Mouse (Mus musculus): ENCODE data around the gene Gpm6b. TPM values are rescaled to one million over a fixed set of nuclear protein-coding genes. Genes with fewer than 3 reads are reported as not detected.

Gpm6b gene
- polyA plus RNA-seq, 1 experiment from 2014 or later, result 7.6 TPM

DNA sequence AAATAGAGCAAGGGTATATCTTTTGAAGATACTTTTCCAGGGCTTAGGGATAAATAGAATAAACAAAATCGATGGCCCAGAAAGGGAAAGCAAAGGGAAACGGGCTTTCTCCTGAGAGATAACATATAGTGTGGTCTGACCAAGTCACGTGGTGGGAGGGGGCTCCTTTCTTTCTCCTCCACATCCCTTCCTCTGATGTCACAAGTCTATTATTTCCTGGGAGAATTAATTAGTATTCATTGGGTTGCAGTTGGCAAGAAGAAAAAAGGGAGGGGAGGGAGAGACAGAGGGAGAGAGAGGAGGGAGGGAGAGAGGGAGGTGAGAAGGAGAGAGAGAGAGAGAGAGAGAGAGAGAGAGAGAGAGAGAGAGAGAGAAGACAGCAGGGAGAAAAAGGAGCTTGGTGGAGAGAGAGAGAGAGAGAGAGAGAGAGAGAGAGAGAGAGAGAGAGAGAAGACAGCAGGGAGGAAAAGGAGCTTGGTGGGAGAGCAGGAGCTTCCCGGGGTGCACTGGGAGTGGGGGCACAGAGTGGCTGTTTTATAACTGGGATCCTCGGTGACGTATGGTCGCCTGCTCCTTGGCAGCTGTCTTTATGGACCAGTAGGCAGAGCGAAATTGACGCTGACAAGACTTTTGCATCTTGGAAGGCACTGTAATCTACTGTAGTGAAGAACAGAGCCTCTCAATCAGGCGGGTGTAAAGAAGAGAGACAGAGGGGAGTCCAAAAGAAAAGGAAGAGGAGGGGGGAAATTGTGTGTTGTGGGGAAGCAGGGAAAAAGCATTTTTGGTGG is 105.7 kb downstream of the Gpm6b start:
- no peaks in the 10 kb centered on the region for H3K9me3 ChIP-seq (ENCODE audit: control insufficient read depth)
- H3K4me2 ChIP-seq (replicated peaks; ENCODE audit: low read depth), result peak overlapping the region; percentile 27
- H3K4me3 ChIP-seq (ENCODE audit: low read depth, low read length), result no peak overlapping the region
- no peaks in the 10 kb centered on the region for H3K4me1 ChIP-seq (replicated peaks; ENCODE audit: control insufficient read depth, insufficient read depth, low read length)
- no peaks in the 10 kb centered on the region for H3K27me3 ChIP-seq (replicated peaks; ENCODE audit: control insufficient read depth, insufficient read depth, low read length)
- no peaks in the 10 kb centered on the region for H3K36me3 ChIP-seq (ENCODE audit: control insufficient read depth, insufficient read depth)
- no peak for TF ChIP-seq CTCF (IDR thresholded peaks at IDR 0.05; ENCODE audit: low read depth)
- no peak overlapping the region for H3K27ac ChIP-seq (ENCODE audit: low read depth, low read length)
- WGBS, result 36% methylated on average over 10 of the region's 10 CpGs
- H3K9ac ChIP-seq (ENCODE audit: low read depth, low read length), result no peak overlapping the region
- no peak for ATAC-seq

DNA sequence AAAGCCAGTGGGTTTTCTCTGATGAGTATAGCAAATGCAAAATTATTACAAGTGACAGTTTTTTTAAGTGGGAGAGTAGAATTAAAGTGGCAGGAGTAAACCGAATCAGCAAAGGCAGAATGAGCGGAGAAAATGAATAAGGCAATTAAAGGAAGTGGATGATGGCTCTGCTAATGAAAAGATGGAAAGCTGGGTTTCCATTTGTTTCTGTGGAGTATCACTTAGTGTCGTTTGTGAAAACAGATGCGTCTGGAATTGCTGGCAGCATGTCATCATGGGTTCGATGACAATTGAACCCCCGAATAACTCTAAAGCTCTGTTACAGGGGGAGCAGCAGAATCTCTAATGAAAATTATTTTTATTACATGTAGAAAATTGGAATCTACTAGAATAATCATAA is 109.4 kb downstream of the Gpm6b start:
- TF ChIP-seq CTCF (IDR thresholded peaks at IDR 0.05; ENCODE audit: low read depth), result no peak
- no peaks in the 10 kb centered on the region for H3K36me3 ChIP-seq (ENCODE audit: control insufficient read depth, insufficient read depth)
- no peak for ATAC-seq
- H3K4me3 ChIP-seq (ENCODE audit: low read depth, low read length), result no peak overlapping the region
- H3K27me3 ChIP-seq (replicated peaks; ENCODE audit: control insufficient read depth, insufficient read depth, low read length), result no peaks in the 10 kb centered on the region
- H3K27ac ChIP-seq (ENCODE audit: low read depth, low read length), result no peak overlapping the region
- no peaks in the 10 kb centered on the region for H3K4me1 ChIP-seq (replicated peaks; ENCODE audit: control insufficient read depth, insufficient read depth, low read length)
- no peaks in the 10 kb centered on the region for H3K9me3 ChIP-seq (ENCODE audit: control insufficient read depth)
- no peak overlapping the region for H3K9ac ChIP-seq (ENCODE audit: low read depth, low read length)
- no peak overlapping the region for H3K4me2 ChIP-seq (replicated peaks; ENCODE audit: low read depth)
- WGBS, result 75% methylated on average over 6 of the region's 6 CpGs

DNA sequence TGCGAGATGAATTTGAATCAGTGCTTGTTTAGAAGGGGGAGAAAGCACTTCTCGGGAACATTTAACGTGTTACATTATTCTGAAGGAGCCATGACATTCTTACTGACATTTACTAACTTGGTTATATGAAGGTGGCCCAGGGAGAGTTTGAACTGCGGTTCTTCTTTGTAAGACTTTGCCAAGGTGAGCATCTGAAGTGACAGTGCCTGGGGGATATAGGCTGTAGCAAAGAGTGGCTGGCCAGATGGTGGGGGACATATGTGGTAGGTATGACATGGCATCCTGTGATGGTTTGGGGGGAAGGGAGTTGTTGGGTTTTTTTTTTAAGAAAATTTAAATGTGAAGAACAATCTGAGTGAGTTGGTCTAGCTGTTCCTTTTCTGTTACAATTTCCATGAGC is 109.9 kb downstream of the Gpm6b start:
- Histone ChIP-seq H3K4me2 (replicated peaks; ENCODE audit: low read depth) (no peak overlapping the region), H3K27ac (ENCODE audit: low read depth, low read length) (no peak overlapping the region), H3K27me3 (replicated peaks; ENCODE audit: control insufficient read depth, insufficient read depth, low read length) (no peaks in the 10 kb centered on the region), H3K9ac (ENCODE audit: low read depth, low read length) (no peak overlapping the region), H3K36me3 (ENCODE audit: control insufficient read depth, insufficient read depth) (no peaks in the 10 kb centered on the region), H3K9me3 (ENCODE audit: control insufficient read depth) (no peaks in the 10 kb centered on the region), H3K4me1 (replicated peaks; ENCODE audit: control insufficient read depth, insufficient read depth, low read length) (no peaks in the 10 kb centered on the region), H3K4me3 (ENCODE audit: low read depth, low read length) (no peak overlapping the region)
- no peak for ATAC-seq
- no peak for TF ChIP-seq CTCF (IDR thresholded peaks at IDR 0.05; ENCODE audit: low read depth)
- whole genome bisulfite sequencing, result 80% methylated on average over 4 of the region's 4 CpGs

DNA sequence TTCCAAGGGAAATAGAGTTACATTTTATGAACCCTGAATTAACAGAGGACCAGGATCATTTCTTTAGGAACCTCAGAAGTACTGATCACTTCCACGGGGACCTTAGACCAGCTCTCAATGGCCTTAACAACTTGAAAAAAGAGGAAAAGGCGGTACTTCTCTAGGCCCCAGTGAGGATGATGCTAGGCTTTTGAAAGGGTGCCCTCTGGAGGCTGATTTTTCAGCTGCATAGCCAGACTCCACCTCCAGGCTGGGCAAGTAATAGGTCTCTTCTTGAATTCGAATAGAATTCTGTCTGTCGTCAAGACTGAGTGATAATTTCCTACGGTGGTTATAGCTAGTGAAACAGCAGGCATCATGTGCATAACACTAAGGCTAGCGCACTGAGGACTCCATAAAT is 113.1 kb downstream of the Gpm6b start:
- no peaks in the 10 kb centered on the region for H3K9me3 ChIP-seq (ENCODE audit: control insufficient read depth)
- H3K4me2 ChIP-seq (replicated peaks; ENCODE audit: low read depth), result no peak overlapping the region
- peak; percentile 78 for TF ChIP-seq CTCF (IDR thresholded peaks at IDR 0.05; ENCODE audit: low read depth)
- no peak for ATAC-seq
- no peaks in the 10 kb centered on the region for H3K36me3 ChIP-seq (ENCODE audit: control insufficient read depth, insufficient read depth)
- H3K27ac ChIP-seq (ENCODE audit: low read depth, low read length), result no peak overlapping the region
- 29% methylated on average over 6 of the region's 6 CpGs for WGBS
- H3K9ac ChIP-seq (ENCODE audit: low read depth, low read length), result no peak overlapping the region
- no peaks in the 10 kb centered on the region for H3K27me3 ChIP-seq (replicated peaks; ENCODE audit: control insufficient read depth, insufficient read depth, low read length)
- no peaks in the 10 kb centered on the region for H3K4me1 ChIP-seq (replicated peaks; ENCODE audit: control insufficient read depth, insufficient read depth, low read length)
- H3K4me3 ChIP-seq (ENCODE audit: low read depth, low read length), result no peak overlapping the region

DNA sequence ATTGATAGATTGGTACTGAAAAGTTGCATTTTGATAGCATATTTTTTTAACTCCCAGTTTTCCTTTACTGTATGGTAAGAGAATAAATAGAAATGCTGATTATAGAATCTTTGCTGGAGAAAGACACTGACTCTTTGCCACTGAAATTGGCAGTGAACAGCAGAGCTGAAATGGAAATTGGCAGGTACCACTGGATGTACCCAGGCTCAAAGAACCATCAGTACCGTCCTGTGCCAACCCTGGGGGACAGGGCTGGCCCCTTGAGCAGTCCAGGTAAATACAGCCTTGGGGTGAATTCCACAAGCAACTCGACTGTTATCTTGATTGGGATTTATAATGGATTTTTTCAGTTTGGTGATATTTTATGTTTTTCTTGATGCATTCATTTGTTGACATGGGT is 114.7 kb downstream of the Gpm6b start:
- Histone ChIP-seq H3K27me3 (replicated peaks; ENCODE audit: control insufficient read depth, insufficient read depth, low read length) (no peaks in the 10 kb centered on the region), H3K9ac (ENCODE audit: low read depth, low read length) (no peak overlapping the region), H3K27ac (ENCODE audit: low read depth, low read length) (no peak overlapping the region), H3K4me3 (ENCODE audit: low read depth, low read length) (no peak overlapping the region), H3K4me1 (replicated peaks; ENCODE audit: control insufficient read depth, insufficient read depth, low read length) (no peaks in the 10 kb centered on the region), H3K4me2 (replicated peaks; ENCODE audit: low read depth) (no peak overlapping the region), H3K9me3 (ENCODE audit: control insufficient read depth) (no peaks in the 10 kb centered on the region), H3K36me3 (ENCODE audit: control insufficient read depth, insufficient read depth) (no peaks in the 10 kb centered on the region)
- WGBS, result 44% methylated on average over 2 of the region's 2 CpGs
- TF ChIP-seq CTCF (IDR thresholded peaks at IDR 0.05; ENCODE audit: low read depth), result no peak
- ATAC-seq, result no peak

DNA sequence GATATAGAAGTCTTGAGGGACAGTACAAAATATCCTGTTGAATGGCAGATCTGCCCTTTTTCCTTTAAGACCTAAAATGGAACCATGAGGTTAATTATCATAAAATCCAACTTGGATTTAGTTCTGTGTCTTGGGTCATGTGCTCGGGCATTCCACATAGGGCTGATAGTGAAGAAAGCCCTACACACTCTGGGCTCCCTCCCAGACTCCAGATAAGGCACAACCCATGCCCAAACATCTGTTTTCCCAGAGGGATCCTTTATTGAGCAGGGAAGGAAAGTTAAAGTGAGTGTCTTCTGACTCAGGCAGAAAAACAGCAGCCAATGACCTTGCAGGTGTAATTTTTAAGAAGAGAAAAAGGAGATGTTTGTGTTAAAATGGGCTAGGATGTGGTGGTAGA is 116.2 kb downstream of the Gpm6b start:
- H3K4me2 ChIP-seq (replicated peaks; ENCODE audit: low read depth), result no peak overlapping the region
- no peaks in the 10 kb centered on the region for H3K9me3 ChIP-seq (ENCODE audit: control insufficient read depth)
- WGBS, result 50% methylated on average over 1 of the region's 1 CpGs
- no peaks in the 10 kb centered on the region for H3K27me3 ChIP-seq (replicated peaks; ENCODE audit: control insufficient read depth, insufficient read depth, low read length)
- H3K27ac ChIP-seq (ENCODE audit: low read depth, low read length), result no peak overlapping the region
- H3K4me3 ChIP-seq (ENCODE audit: low read depth, low read length), result no peak overlapping the region
- no peaks in the 10 kb centered on the region for H3K4me1 ChIP-seq (replicated peaks; ENCODE audit: control insufficient read depth, insufficient read depth, low read length)
- no peak for TF ChIP-seq CTCF (IDR thresholded peaks at IDR 0.05; ENCODE audit: low read depth)
- no peaks in the 10 kb centered on the region for H3K36me3 ChIP-seq (ENCODE audit: control insufficient read depth, insufficient read depth)
- no peak for ATAC-seq
- H3K9ac ChIP-seq (ENCODE audit: low read depth, low read length), result no peak overlapping the region

Measured in intestine, postnatal 0 days (tissue).